8 mouse cellular contexts compared by ENCODE assay signal in the genomic region with DNA sequence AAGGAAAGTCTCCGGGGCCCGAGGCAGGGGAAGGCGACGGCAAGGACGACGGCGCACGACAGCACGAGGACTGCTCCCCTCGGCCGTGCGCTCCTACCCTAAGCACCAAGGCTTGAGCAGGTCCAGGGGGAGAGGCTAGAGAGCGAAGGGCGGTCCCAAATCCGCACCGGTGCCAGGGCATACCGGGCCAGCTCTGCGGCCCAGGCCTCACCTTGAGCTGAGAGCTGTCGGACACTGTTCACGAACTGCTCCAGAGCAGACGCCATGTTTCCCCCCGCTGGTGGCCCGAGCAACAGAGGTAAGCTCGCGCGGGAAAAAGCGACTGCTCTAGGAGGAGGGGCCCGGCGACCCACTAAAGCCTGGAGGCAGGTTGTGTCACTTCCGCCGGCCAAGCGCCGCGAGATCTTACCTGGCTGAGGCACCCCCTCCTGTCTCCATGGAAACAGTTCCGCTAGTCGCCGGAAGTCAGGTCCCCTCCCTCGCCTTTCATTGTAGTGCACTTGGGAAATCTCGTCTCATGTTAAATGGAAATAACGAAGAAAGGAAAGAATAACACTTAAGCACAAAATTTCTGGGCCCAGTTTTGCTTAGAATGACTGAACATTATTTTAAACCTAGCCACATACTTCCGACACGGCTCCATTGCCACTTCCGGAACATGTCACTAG. TPM values are rescaled to one million over a fixed set of nuclear protein-coding genes. Genes with fewer than 3 reads are reported as not detected.
A peak's percentile ranks its signal among the peaks of the same experiment; 100 is the strongest.
DNase-seq lines count a peak whose midpoint lies in the region; ATAC-seq and TF ChIP-seq lines count a peak whose summit lies in the region.

TSS of gene Cops3 (minus strand) at position 380 of the 668 bp plus-strand sequence.

- TF ChIP-seq POLR2A in cortical plate, adult 2 months (IDR thresholded peaks at IDR 0.05; ENCODE audit: extremely low read depth, insufficient read depth, low read length): peak; percentile 75; the same call in 1 of the 2 replicates

- no peak for TF ChIP-seq CTCF in cortical plate, adult 2 months (IDR thresholded peaks at IDR 0.05; ENCODE audit: extremely low read depth, insufficient read depth, low read length)

- peaks cover 1% of the 10 kb centered on the region; the same call in 1 of the 2 replicates for H3K4me1 ChIP-seq in cortical plate, adult 2 months (ENCODE audit: control insufficient read depth, insufficient read depth, low read length)
- peaks cover 69% of the 10 kb centered on the region for H3K4me1 ChIP-seq in megakaryocyte, embryonic 14.5 days

- peaks cover 50% of the 10 kb centered on the region for H3K36me3 ChIP-seq in megakaryocyte, embryonic 14.5 days (replicated peaks; ENCODE audit: low read length)

- no peaks in the 10 kb centered on the region for H3K27me3 ChIP-seq in megakaryocyte, embryonic 14.5 days (replicated peaks)

- H3K4me3 ChIP-seq in cortical plate, adult 2 months (ENCODE audit: insufficient read depth, low read length): peak within 1 kb of the TSS; percentile 90
- peak within 1 kb of the TSS; percentile 100 for H3K4me3 ChIP-seq in megakaryocyte, embryonic 14.5 days (replicated peaks)

- H3K27ac ChIP-seq in cortical plate, adult 2 months (ENCODE audit: insufficient read depth, low read length): peak within 1 kb of the TSS; percentile 98

- no peaks in the 10 kb centered on the region for H3K9me3 ChIP-seq in megakaryocyte, embryonic 14.5 days

- peak; percentile 90 to 93 for DNase-seq in gastrocnemius, adult 8-10 months (ENCODE audit: low spot score in 2 of 2)
- DNase-seq in hindlimb bud, embryonic 11.5 days (ENCODE audit: extremely low spot score, low read depth, low spot score): peak; percentile 91
- DNase-seq in left cerebral cortex, adult 8-10 months (ENCODE audit: low spot score in 2 of 2): peak; percentile 74 to 96
- DNase-seq in right cerebral cortex, postnatal 10 days (ENCODE audit: low spot score in 2 of 2): peak; percentile 98 to 99
- peak; percentile 88 for DNase-seq in urinary bladder, postnatal 25 days (ENCODE audit: low spot score)

- peak; percentile 92 for ATAC-seq in activated CD4-positive, CD25-positive, alpha-beta regulatory T cell, adult 4 months

RNA-seq across cellular contexts. Expression of gene Cops3, which starts in this region (rescaled TPM):
- polyA plus RNA-seq in activated CD4-positive, CD25-positive, alpha-beta regulatory T cell, adult 4 months (2017; shearing (Covaris generic)): 100 to 1,000 TPM in 1 of 2 experiments, 10 to 100 TPM in 1; 95.7 to 102 TPM
- 47.3 and 48.1 TPM in 2 replicates for polyA plus RNA-seq in cortical plate, adult 2 months (2012; rRNA removed)
- total RNA-seq in gastrocnemius, adult 8-10 months (2022): 10 to 100 TPM; 77.3 to 93.6 (median 89.8) TPM
- 10 to 100 TPM; 72.0 to 79.6 (median 77.9) TPM for total RNA-seq in left cerebral cortex, adult 8-10 months (2022)
- polyA plus RNA-seq in megakaryocyte, embryonic 14.5 days (2012; ENCODE audit: insufficient read depth, low replicate concordance): 9.1 and 21.7 TPM in 2 replicates

Comparison
In these comparisons a context has a peak if more than half of its experiments do, and no peak if none do; other contexts are left out.
1. Peak in every context shown above with its lines: DNase-seq, ATAC-seq, H3K4me3 ChIP-seq and H3K27ac ChIP-seq.